Mouse (Mus musculus) hindbrain, embryonic 15.5 days (tissue): ENCODE data around the gene Aldh9a1. TPM values are rescaled to one million over a fixed set of nuclear protein-coding genes. Genes with fewer than 3 reads are reported as not detected.
A peak's percentile ranks its signal among the peaks of the same experiment; 100 is the strongest.

Experiments used
- ATAC-seq: fragments of 200-750 bp; cut with Nextera tagmentation; 2 replicates; pipeline ENCODE4 v1.8.0; 2017; ENCODE audit warnings: low read depth, moderate number of reproducible peaks, moderate TSS enrichment; ENCODE audit not compliant: low FRiP score
- H3K27ac ChIP-seq: fragments of 300-500 bp; sonication (generic); replicated peaks from 2 replicates; pipeline ENCODE4 v1.5.1; 2015; ENCODE audit warnings: mild to moderate bottlenecking, inconsistent platforms
- H3K27me3 ChIP-seq: fragments of 300-500 bp; sonication (generic); 2 replicates; pipeline ENCODE4 v1.6.1; 2015; ENCODE audit warnings: control low read depth, inconsistent platforms
- H3K36me3 ChIP-seq: fragments of 300-500 bp; sonication (generic); 2 replicates; pipeline ENCODE4 v1.6.1; 2015; ENCODE audit warnings: control low read depth, inconsistent platforms
- H3K4me1 ChIP-seq: fragments of 300-500 bp; sonication (generic); replicated peaks from 2 replicates; pipeline ENCODE4 v1.6.1; 2015; ENCODE audit warnings: control low read depth, inconsistent platforms
- H3K4me2 ChIP-seq: fragments of 300-500 bp; sonication (generic); 2 replicates; pipeline ENCODE4 v1.6.1; 2015; ENCODE audit warnings: moderate library complexity, mild to moderate bottlenecking, inconsistent platforms
- H3K4me3 ChIP-seq: fragments of 300-500 bp; sonication (generic); 2 replicates; pipeline ENCODE4 v1.5.1; 2015; ENCODE audit warnings: mild to moderate bottlenecking, inconsistent platforms
- H3K9ac ChIP-seq: fragments of 300-500 bp; sonication (generic); 2 replicates; pipeline ENCODE4 v1.6.1; 2015; ENCODE audit warnings: inconsistent platforms
- H3K9me3 ChIP-seq: fragments of 300-500 bp; sonication (generic); 2 replicates; pipeline ENCODE4 v1.6.1; 2016; ENCODE audit warnings: control low read depth, inconsistent platforms
- WGBS: fragments of 180-500 bp; shearing (Covaris S2); methylation state at CpG from one replicate; pipeline ENCODE4 v1.1.7; 2015; 5-methylcytosine and 5-hydroxymethylcytosine counted together
- polyA plus RNA-seq: library from polyadenylated mRNA; unstranded; fragments of >200 nt; fragmentation: Nextera tagmentation; extraction: Ambion mirVana; gene quantifications from 2 replicates; pipeline ENCODE4 v1.2.1, GENCODE M21; 2015

Gene Aldh9a1
- polyA plus RNA-seq, 1 experiment from 2014 or later: 34.9 TPM

DNA sequence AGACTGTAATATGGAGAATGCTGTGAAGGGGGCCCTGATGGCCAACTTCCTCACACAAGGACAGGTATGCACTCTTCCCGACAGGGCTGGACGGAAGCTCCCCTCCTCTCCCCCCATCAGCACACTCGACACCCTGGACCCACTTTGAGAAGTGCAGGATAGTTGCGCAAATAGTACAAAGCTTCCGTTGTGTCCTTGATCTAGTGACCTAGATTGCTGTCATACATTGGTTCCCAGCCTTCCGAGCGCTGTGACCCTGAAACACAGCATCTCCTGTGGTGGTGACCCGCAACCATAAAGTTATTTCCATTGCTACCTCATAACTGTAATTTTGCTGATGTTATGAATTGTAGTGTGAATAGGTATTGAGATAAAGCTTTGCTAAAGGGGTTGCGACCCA, 7.6 kb downstream of the Aldh9a1 start:
- H3K9ac ChIP-seq: no peak overlapping the region
- WGBS: 95% methylated on average over 9 of the region's 9 CpGs
- H3K27me3 ChIP-seq: no peaks in the 10 kb centered on the region
- H3K36me3 ChIP-seq: peaks cover 19% of the 10 kb centered on the region
- H3K4me3 ChIP-seq: no peak overlapping the region
- no peaks in the 10 kb centered on the region for H3K4me1 ChIP-seq
- no peak for ATAC-seq
- H3K9me3 ChIP-seq: no peaks in the 10 kb centered on the region
- no peak overlapping the region for H3K4me2 ChIP-seq
- H3K27ac ChIP-seq: no peak overlapping the region

DNA sequence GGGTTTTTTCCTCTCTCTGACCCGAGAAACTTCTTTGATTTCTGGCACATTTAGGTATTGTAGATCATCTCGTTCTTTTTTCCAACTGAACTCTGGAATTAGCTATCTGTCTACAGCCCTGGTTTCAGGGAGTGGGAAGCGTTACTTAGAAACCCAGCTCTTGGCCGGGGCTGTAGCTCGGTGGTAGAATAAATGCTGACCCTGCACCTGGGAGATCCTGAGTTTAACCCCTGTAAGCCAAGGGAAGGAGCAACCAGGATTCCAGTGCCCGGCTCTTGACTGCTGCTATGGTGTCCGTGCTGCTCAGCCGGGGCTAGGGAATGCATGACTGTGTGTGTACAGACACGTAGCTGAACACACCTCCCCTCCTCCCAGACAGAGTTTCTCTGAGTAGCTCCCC, 8.9 kb downstream of the Aldh9a1 start:
- Histone ChIP-seq H3K9ac (no peak overlapping the region), H3K27ac (no peak overlapping the region), H3K36me3 (peaks cover 22% of the 10 kb centered on the region), H3K4me1 (no peaks in the 10 kb centered on the region), H3K9me3 (no peaks in the 10 kb centered on the region), H3K27me3 (no peaks in the 10 kb centered on the region), H3K4me2 (no peak overlapping the region), H3K4me3 (no peak overlapping the region)
- ATAC-seq: no peak
- WGBS: 83% methylated on average over 9 of the region's 9 CpGs

DNA sequence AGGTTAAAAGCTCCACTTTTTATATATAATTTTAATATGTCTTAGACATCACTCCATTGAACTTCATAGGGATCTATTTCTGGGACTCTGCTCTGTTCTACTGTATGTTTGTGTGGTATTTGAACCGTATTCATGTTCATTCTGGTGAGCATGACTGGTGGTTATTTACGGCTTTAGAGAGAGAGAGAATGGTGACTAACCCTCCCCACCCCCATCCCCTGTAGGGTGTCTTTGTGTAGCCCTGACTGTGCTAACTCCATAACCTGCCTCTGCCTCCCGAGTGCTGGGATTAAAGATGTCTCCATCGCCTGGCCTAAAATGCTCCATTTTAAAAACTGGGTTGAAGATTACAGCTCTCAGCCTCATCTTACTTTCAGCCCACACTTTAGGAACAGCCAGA, 10.5 kb downstream of the Aldh9a1 start:
- Histone ChIP-seq H3K9me3 (no peaks in the 10 kb centered on the region), H3K36me3 (peaks cover 22% of the 10 kb centered on the region), H3K4me3 (no peak overlapping the region), H3K4me1 (no peaks in the 10 kb centered on the region), H3K27me3 (no peaks in the 10 kb centered on the region), H3K27ac (no peak overlapping the region), H3K9ac (no peak overlapping the region), H3K4me2 (no peak overlapping the region)
- 51% methylated on average over 4 of the region's 4 CpGs for WGBS
- no peak for ATAC-seq

DNA sequence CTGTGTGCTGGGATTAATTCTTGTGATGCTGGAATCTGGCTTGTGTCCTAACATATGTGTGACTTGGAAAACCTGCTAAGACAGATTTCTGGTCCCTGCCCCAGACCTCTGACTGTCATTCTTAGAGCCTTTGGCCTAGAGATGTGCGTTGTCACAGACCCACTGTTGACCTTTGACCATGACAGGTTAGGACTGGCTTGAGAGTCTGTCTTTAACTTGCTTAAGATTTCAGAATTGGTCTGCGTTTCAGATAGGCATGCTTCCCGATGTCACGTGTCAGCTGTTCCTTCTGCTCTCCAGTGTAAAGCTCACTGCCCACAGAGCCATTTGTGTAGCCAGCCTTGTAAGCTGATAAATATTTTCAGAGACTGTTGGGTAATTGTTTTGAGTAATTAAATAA, 13.0 kb downstream of the Aldh9a1 start:
- H3K4me1 ChIP-seq: no peaks in the 10 kb centered on the region
- H3K36me3 ChIP-seq: peaks cover 9% of the 10 kb centered on the region
- H3K27me3 ChIP-seq: no peaks in the 10 kb centered on the region
- no peaks in the 10 kb centered on the region for H3K9me3 ChIP-seq
- H3K27ac ChIP-seq: no peak overlapping the region
- no peak overlapping the region for H3K9ac ChIP-seq
- no peak overlapping the region for H3K4me3 ChIP-seq
- no peak for ATAC-seq
- WGBS: 80% methylated on average over 4 of the region's 4 CpGs
- H3K4me2 ChIP-seq: no peak overlapping the region

DNA sequence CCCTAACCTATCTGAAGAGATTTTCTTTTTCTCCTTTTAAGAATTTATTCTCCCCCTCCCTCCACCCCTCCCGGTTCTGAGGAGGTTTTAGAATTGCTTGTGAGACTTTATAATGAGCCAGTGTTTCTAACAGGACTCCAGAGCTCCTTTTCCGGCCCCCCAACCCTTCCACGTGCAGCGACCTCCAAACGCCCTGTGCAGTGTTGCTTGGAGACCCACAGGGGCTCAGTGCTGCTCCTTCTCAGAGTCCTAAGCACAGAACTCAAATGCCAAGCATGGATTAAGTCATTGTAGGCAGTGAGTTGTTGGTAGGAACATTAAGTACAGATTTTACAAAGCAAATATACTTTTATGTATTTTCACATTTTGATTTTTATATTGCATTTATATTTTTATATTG, 13.5 kb downstream of the Aldh9a1 start:
- Histone ChIP-seq H3K4me1 (no peaks in the 10 kb centered on the region), H3K9me3 (no peaks in the 10 kb centered on the region), H3K27me3 (no peaks in the 10 kb centered on the region), H3K9ac (no peak overlapping the region), H3K36me3 (peaks cover 9% of the 10 kb centered on the region), H3K4me3 (no peak overlapping the region), H3K4me2 (no peak overlapping the region), H3K27ac (no peak overlapping the region)
- no peak for ATAC-seq
- 44% methylated on average over 5 of the region's 5 CpGs for WGBS

DNA sequence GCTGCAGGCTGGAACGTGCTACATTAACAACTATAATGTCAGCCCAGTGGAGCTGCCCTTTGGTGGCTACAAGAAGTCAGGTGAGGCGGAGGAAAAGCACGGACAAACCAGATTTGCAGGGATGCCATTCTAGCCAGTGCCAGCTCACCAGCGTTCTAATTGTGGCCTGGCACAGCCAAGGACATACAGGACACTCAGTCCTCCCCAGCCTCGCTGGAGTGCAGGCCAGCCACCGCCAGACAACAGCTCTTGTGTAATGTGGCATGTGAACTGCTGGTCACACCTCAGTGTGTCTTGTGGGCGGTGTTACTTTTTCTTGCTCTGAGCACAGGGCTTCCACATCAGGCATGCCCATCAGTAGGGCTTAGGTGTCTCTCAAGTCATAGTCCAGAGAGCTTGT, 16.0 kb downstream of the Aldh9a1 start:
- no peak overlapping the region for H3K27ac ChIP-seq
- no peak overlapping the region for H3K4me2 ChIP-seq
- no peaks in the 10 kb centered on the region for H3K27me3 ChIP-seq
- H3K36me3 ChIP-seq: peaks cover 9% of the 10 kb centered on the region
- H3K9me3 ChIP-seq: no peaks in the 10 kb centered on the region
- no peak for ATAC-seq
- no peak overlapping the region for H3K4me3 ChIP-seq
- WGBS: 94% methylated on average over 7 of the region's 7 CpGs
- no peak overlapping the region for H3K9ac ChIP-seq
- no peaks in the 10 kb centered on the region for H3K4me1 ChIP-seq

DNA sequence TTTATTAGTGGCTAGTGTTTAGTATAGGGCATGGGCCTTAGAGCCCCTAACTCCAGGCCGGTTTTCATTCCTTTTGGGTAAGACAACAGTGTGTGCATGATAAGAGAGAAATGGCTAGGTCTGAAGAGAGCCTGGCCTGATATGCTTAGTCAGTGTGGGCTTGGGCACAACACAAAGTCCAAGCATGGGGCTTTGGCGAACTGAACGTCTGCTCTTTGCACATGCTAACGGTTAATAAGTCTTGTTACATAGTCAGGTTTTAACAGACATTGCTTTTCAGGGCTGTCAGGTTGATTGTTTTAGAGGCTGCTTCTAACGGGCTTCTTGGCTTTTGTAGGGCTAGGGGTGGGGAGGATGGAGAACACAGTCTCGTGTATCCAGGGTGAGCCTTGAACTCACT, 16.8 kb downstream of the Aldh9a1 start:
- no peak overlapping the region for H3K4me3 ChIP-seq
- H3K4me1 ChIP-seq: no peaks in the 10 kb centered on the region
- no peak overlapping the region for H3K4me2 ChIP-seq
- H3K27ac ChIP-seq: no peak overlapping the region
- 93% methylated on average over 6 of the region's 6 CpGs for WGBS
- H3K9me3 ChIP-seq: no peaks in the 10 kb centered on the region
- H3K27me3 ChIP-seq: no peaks in the 10 kb centered on the region
- ATAC-seq: no peak
- H3K9ac ChIP-seq: no peak overlapping the region
- H3K36me3 ChIP-seq: peaks cover 9% of the 10 kb centered on the region

DNA sequence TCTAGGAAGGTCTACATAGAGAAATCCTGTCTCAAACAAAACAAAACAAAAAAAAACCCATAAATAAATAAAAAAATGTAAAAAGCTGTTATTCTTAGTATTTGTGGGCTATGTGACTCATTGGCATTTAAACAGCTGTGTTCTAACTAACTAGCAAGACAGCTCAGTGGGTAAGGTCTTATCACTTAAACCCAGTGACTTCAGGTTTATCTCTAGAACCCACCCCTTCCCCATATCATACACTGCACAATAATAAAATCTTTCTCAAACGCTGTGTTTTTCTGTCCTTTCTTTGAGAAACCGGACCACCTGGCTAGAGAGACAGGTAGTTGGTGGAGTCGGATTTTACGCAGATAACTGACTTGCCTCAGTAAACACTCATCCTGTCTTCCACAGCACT, 18.2 kb downstream of the Aldh9a1 start:
- no peak for ATAC-seq
- H3K36me3 ChIP-seq: peaks cover 14% of the 10 kb centered on the region

DNA sequence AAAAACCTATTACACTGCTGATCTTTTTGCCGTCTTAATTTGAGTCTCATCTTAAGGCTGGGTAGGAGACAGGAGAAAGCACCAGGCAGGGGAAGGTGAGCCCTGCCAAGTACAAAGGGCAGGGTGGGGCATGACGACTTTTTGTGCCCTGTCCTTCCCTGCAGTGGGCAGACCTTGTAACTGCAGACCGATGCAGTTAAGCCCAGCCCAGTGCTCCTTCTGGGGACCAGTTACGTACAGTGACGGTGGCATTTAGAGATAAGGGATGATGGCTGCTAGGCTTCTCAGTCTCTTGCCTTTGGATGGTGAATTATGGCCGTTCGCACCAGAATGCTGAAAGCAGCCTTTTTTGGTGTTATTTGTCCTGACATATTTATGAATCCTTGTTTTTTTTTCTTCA, 18.7 kb downstream of the Aldh9a1 start:
- no peak overlapping the region for H3K4me3 ChIP-seq
- 87% methylated on average over 7 of the region's 7 CpGs for WGBS
- no peaks in the 10 kb centered on the region for H3K27me3 ChIP-seq
- no peak overlapping the region for H3K4me2 ChIP-seq
- H3K9ac ChIP-seq: no peak overlapping the region
- H3K36me3 ChIP-seq: peaks cover 14% of the 10 kb centered on the region
- no peak for ATAC-seq
- H3K27ac ChIP-seq: no peak overlapping the region
- H3K4me1 ChIP-seq: no peaks in the 10 kb centered on the region
- no peaks in the 10 kb centered on the region for H3K9me3 ChIP-seq

More for the DNA sequence above, 18.2 kb downstream of the Aldh9a1 start:
- Histone ChIP-seq H3K9me3 (no peaks in the 10 kb centered on the region), H3K4me1 (no peaks in the 10 kb centered on the region), H3K4me2 (no peak overlapping the region), H3K27ac (no peak overlapping the region), H3K9ac (no peak overlapping the region), H3K27me3 (no peaks in the 10 kb centered on the region), H3K4me3 (no peak overlapping the region)
- WGBS: 96% methylated on average over 4 of the region's 4 CpGs

DNA sequence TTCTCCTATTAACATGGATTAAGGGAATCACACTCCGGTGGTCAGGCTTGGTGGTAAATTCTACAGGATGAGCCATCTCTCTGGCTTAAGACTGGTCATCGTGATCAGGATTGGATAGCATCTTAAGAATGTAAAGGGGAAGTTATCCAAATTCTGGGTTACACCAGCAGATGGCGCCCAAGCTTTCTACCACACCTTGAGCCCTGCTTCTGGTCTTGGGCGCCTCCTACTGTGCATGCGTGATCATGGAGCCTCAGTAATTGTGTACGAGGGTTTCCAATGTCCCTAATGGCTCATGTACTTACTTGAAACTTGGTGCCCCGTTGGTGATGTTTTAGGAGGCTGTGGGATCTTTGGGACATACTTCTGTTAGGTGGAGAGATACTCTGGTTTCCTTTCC, 20.1 kb downstream of the Aldh9a1 start:
- peaks cover 14% of the 10 kb centered on the region for H3K36me3 ChIP-seq
- H3K27ac ChIP-seq: no peak overlapping the region
- H3K9me3 ChIP-seq: no peaks in the 10 kb centered on the region
- ATAC-seq: 0 out of 2 replicates have a peak, but pooled peaks have one; percentile 39
- H3K4me2 ChIP-seq: no peak overlapping the region
- no peak overlapping the region for H3K4me3 ChIP-seq
- WGBS: 15% methylated on average over 7 of the region's 7 CpGs
- no peaks in the 10 kb centered on the region for H3K27me3 ChIP-seq
- H3K4me1 ChIP-seq: no peaks in the 10 kb centered on the region
- H3K9ac ChIP-seq: no peak overlapping the region

DNA sequence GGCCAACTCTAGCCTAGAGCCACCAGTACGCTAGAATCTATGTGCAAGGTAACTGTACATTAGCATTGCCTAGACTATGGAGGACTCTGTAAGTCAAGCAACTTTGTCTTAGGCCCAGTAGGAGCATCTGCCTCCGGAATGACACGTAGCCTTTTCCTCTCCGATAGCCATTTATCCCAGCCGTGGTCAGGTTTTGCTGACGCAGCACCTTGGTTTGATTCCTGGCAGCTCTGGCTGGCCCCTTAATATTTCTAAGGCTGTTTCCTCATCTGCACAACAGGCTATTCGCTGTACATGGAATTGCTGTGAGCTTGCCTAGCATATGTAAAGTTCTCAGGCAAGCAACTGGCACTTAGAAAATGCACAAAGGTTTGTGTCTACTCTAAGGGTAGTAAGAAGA, 22.9 kb downstream of the Aldh9a1 start:
- Histone ChIP-seq H3K36me3 (peaks cover 20% of the 10 kb centered on the region), H3K27me3 (no peaks in the 10 kb centered on the region), H3K4me3 (no peak overlapping the region), H3K27ac (no peak overlapping the region), H3K9ac (no peak overlapping the region), H3K4me2 (no peak overlapping the region), H3K9me3 (no peaks in the 10 kb centered on the region), H3K4me1 (no peaks in the 10 kb centered on the region)
- ATAC-seq: no peak
- WGBS: 93% methylated on average over 7 of the region's 7 CpGs

DNA sequence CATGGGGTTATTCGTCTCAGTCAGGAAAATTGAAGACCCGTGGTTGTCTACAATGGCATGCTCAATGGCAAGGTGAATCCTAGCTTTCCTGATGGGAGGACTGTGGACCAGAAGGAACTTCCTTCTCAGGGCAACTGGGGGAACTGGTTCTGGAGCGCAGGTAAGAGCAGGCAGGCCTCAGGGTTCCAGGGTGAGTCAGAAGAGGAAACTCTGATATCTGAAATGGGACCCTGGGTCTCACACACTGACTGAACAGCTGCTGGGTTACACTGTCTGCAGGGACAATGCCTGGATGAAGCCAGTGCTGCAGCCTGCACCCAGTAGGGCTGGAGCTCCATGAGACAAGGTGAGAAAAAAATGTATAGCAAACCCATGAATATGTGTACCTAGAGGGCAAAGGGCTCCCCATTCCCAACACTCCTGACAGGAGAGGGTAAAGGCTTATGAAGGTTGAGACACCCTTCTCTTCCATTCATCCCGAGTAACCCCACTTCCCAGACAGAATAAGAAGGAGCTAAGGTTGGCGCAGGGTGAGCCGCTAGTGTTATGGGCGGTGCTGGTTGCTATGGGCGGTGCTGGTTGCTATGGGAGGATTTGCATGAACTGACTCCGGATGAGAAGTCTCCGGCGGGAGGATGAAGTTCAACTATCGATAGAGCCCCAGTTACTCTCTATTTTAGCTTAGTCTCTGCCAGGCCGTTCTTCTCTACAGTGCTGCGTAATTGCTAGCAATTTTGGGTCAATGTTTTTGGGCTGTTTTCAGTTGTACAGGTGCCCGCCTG, 24.4 kb downstream of the Aldh9a1 start:
- H3K4me1 ChIP-seq: no peaks in the 10 kb centered on the region
- H3K4me2 ChIP-seq: no peak overlapping the region
- WGBS: 22% methylated on average over 15 of the region's 15 CpGs
- H3K36me3 ChIP-seq: peaks cover 20% of the 10 kb centered on the region
- H3K9ac ChIP-seq: no peak overlapping the region
- H3K27me3 ChIP-seq: no peaks in the 10 kb centered on the region
- H3K9me3 ChIP-seq: no peaks in the 10 kb centered on the region
- H3K4me3 ChIP-seq: no peak overlapping the region
- H3K27ac ChIP-seq: no peak overlapping the region
- ATAC-seq: peak; percentile 46; the same call in 1 of the 2 replicates

DNA sequence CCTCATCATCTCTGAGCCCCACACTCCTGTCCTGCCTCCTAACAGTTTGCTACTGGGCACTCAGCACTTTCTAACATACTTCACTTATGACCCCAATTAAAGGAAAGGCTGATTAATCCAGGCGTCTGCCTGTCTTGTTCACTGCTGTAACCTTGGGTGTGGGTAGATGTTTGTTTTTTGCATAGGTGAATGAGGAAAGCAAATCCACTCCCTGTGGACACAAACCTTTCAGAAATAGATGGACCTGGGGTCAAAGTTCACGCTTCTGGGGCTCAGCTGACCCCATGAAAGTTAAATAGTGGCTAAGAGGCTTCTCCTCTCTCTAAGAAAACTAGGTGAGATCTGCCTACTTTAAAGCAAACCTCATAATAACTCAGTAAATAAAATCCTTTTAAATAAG, 25.2 kb downstream of the Aldh9a1 start:
- H3K9ac ChIP-seq: no peak overlapping the region
- no peak for ATAC-seq
- no peaks in the 10 kb centered on the region for H3K9me3 ChIP-seq

More for the DNA sequence above, 25.2 kb downstream of the Aldh9a1 start:
- Histone ChIP-seq H3K4me3 (no peak overlapping the region), H3K4me2 (no peak overlapping the region), H3K36me3 (peaks cover 20% of the 10 kb centered on the region), H3K4me1 (no peaks in the 10 kb centered on the region), H3K27ac (no peak overlapping the region), H3K27me3 (no peaks in the 10 kb centered on the region)
- 62% methylated on average over 2 of the region's 2 CpGs for WGBS
